Mouse (Mus musculus): ENCODE results near the gene Prkch. TPM values are rescaled to one million over a fixed set of nuclear protein-coding genes. Genes with fewer than 3 reads are reported as not detected.

Gene Prkch
- polyA plus RNA-seq, 1 experiment from 2014 or later: 1.2 TPM

DNA sequence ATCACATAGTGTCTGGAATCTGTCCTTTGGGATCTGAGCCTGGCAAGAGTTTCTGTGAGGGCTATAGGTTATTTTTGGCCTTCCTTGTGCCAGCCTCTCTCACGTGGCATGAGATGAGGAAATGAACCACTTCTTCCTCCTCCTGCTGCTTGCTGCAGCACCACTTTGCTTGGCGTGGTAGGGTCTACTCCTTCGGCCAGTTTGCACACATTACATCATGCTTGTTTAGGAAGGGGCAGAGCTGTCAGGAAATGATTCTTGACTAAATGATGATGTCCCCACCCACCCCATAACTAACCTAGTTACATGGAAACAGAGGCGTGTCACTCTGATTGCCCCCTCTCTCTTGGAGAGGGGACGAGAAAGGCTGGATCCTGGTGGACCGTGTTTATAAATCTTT is 28.6 kb downstream of the Prkch start:
- Histone ChIP-seq H3K27ac (no peak overlapping the region), H3K9me3 (replicated peaks) (no peaks in the 10 kb centered on the region), H3K4me1 (replicated peaks) (peaks cover under 1% of the 10 kb centered on the region), H3K27me3 (no peaks in the 10 kb centered on the region), H3K4me2 (no peak overlapping the region), H3K36me3 (no peaks in the 10 kb centered on the region), H3K9ac (no peak overlapping the region), H3K4me3 (replicated peaks) (no peak overlapping the region)
- ATAC-seq (ENCODE audit: low read depth) (no peak), DNase-seq (no peak)
- WGBS (ENCODE audit: insufficient replicate concordance): 59% methylated on average over 6 of the region's 6 CpGs

DNA sequence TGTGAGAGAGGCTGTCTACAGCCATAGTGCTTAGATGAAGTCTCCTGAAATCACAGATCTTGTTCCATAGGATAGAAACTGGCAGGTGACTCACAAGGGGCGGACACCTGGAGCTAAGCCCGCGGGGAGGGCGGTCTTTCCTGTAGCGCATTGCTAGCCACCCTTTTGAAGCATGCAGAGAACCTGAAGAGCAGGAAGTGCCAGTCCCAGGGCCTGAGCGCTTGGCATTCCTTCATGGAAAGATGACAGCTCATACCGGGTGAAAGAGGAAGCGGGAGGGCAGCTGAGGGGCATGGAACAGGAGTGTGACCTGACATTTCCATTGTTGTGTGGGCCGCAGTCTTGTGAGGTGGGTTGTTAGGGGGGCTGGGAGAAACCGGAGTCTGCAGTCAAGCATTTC is 33.1 kb downstream of the Prkch start:
- no peak overlapping the region for H3K4me2 ChIP-seq
- 45% methylated on average over 10 of the region's 10 CpGs for WGBS (ENCODE audit: insufficient replicate concordance)
- no peak overlapping the region for H3K9ac ChIP-seq
- H3K27me3 ChIP-seq: no peaks in the 10 kb centered on the region
- no peak for DNase-seq
- no peak for ATAC-seq (ENCODE audit: low read depth)
- no peaks in the 10 kb centered on the region for H3K9me3 ChIP-seq (replicated peaks)
- no peak overlapping the region for H3K4me3 ChIP-seq (replicated peaks)
- no peak overlapping the region for H3K27ac ChIP-seq
- H3K4me1 ChIP-seq (replicated peaks): no peaks in the 10 kb centered on the region
- no peaks in the 10 kb centered on the region for H3K36me3 ChIP-seq

DNA sequence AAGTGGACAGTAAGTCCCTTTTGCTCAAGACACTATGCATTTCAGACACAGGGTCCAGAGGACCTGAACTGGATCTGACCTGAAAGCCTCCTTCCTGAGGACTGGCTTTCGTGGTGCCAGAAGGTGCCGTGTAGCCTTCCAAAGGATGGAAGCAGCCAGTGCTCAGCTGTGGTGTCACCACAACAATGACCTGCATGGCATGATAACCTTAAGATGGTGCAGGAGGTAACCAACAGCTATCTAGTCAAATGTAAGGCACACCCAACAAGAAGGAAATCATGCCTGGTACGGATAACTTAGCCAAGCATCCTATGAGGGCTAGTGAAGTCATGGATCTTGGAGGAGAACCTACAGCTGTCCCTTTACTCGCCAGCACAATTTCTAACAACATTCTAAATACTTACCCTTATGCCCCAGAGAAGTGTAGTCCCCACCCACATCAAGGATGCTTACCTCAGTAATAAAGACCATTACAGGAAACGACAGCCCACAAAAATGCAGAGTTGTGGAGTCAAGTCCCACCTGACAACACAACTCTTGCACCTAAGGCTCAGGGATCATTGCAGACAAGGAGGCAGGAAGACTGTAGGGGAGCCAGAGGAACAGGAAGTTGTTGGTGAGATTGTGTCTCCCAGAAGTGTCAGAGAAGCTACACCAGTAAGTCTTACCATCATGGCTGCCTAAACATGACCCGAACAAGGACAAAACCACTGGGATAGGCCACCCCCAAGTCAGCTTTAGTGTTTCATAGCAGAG is 40.9 kb downstream of the Prkch start:
- 59% methylated on average over 6 of the region's 6 CpGs for WGBS (ENCODE audit: insufficient replicate concordance)
- no peak overlapping the region for H3K9ac ChIP-seq
- no peak for DNase-seq
- ATAC-seq (ENCODE audit: low read depth): no peak
- no peaks in the 10 kb centered on the region for H3K27me3 ChIP-seq
- no peaks in the 10 kb centered on the region for H3K9me3 ChIP-seq (replicated peaks)
- no peak overlapping the region for H3K4me2 ChIP-seq
- no peaks in the 10 kb centered on the region for H3K4me1 ChIP-seq (replicated peaks)
- no peaks in the 10 kb centered on the region for H3K36me3 ChIP-seq
- no peak overlapping the region for H3K4me3 ChIP-seq (replicated peaks)
- H3K27ac ChIP-seq: no peak overlapping the region

DNA sequence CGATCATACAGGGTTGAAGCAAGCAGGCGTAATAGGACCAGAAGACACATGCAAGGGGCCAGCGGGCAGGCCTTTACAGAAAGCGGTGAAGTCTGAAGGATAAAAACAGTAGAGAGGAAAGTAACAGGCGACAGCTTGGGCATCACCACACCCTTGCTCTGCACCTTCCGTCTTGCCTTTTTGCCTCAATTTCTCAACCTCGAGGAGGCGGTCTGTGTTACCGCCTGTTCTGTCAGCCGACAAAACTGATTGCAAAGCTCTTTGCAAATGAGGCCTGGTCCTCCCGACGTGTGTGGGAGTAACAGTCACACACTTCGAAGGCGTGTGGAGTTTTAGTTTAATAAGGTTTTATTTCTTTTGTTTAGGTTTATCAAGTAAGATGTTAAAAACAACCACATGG is 43.3 kb downstream of the Prkch start:
- 70% methylated on average over 14 of the region's 14 CpGs for WGBS (ENCODE audit: insufficient replicate concordance)
- no peaks in the 10 kb centered on the region for H3K9me3 ChIP-seq (replicated peaks)
- no peak overlapping the region for H3K4me2 ChIP-seq
- H3K27me3 ChIP-seq: no peaks in the 10 kb centered on the region
- DNase-seq (no peak), ATAC-seq (ENCODE audit: low read depth) (no peak)
- no peaks in the 10 kb centered on the region; the same call in 1 of the 2 replicates for H3K4me1 ChIP-seq (replicated peaks)
- H3K4me3 ChIP-seq (replicated peaks): no peak overlapping the region
- H3K27ac ChIP-seq: no peak overlapping the region
- no peak overlapping the region for H3K9ac ChIP-seq
- no peaks in the 10 kb centered on the region for H3K36me3 ChIP-seq

DNA sequence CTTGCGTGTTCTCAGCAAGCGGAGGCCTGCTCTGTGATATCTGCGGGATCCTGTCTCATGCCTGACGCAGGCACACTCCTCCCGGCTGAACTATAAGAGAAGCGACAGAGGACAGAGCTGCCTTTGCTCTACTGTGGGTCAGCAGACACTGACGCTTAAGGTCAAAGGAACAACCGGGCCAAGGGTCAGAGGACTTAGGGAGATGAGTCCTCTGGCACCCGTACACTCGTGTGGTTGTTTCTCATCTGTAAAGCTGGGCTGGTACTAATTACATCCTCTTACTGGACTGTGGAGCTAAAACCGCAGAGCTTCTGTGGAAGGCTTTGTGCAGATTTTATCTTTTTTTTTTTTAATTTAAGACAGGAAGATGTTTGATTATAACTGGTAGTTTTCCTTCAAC is 46.0 kb downstream of the Prkch start:
- no peak for DNase-seq
- no peaks in the 10 kb centered on the region for H3K27me3 ChIP-seq
- no peaks in the 10 kb centered on the region for H3K9me3 ChIP-seq (replicated peaks)
- H3K4me2 ChIP-seq: no peak overlapping the region
- no peak for ATAC-seq (ENCODE audit: low read depth)
- no peaks in the 10 kb centered on the region; the same call in 1 of the 2 replicates for H3K4me1 ChIP-seq (replicated peaks)
- no peak overlapping the region for H3K27ac ChIP-seq
- 61% methylated on average over 11 of the region's 11 CpGs for WGBS (ENCODE audit: insufficient replicate concordance)
- H3K36me3 ChIP-seq: no peaks in the 10 kb centered on the region
- H3K9ac ChIP-seq: no peak overlapping the region
- no peak overlapping the region for H3K4me3 ChIP-seq (replicated peaks)

DNA sequence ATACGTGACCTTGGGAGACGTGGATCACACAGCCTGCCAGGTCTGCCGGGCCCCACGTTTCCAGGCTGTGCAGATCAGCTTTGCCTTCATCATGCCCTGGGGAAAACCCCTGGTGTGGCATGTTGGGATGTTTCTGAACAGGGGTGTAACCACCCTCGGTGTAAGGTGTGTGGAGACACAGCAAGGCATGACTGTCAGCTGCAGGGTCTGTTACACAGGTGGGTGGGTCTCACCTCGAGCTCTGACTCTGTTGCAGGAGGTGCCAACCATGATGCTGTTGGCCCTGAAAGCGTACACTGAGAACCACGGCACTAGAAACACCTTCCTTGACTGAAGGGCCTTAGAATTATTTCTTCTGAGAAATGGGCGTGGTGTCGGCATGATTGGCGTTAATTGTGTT is 46.6 kb downstream of the Prkch start:
- no peak overlapping the region for H3K27ac ChIP-seq
- WGBS (ENCODE audit: insufficient replicate concordance): 60% methylated on average over 11 of the region's 11 CpGs
- no peaks in the 10 kb centered on the region for H3K27me3 ChIP-seq
- H3K9ac ChIP-seq: no peak overlapping the region
- no peaks in the 10 kb centered on the region for H3K36me3 ChIP-seq
- ATAC-seq (ENCODE audit: low read depth) (no peak), DNase-seq (no peak)
- H3K4me2 ChIP-seq: no peak overlapping the region
- H3K4me1 ChIP-seq (replicated peaks): no peaks in the 10 kb centered on the region; the same call in 1 of the 2 replicates
- no peak overlapping the region for H3K4me3 ChIP-seq (replicated peaks)
- no peaks in the 10 kb centered on the region for H3K9me3 ChIP-seq (replicated peaks)

DNA sequence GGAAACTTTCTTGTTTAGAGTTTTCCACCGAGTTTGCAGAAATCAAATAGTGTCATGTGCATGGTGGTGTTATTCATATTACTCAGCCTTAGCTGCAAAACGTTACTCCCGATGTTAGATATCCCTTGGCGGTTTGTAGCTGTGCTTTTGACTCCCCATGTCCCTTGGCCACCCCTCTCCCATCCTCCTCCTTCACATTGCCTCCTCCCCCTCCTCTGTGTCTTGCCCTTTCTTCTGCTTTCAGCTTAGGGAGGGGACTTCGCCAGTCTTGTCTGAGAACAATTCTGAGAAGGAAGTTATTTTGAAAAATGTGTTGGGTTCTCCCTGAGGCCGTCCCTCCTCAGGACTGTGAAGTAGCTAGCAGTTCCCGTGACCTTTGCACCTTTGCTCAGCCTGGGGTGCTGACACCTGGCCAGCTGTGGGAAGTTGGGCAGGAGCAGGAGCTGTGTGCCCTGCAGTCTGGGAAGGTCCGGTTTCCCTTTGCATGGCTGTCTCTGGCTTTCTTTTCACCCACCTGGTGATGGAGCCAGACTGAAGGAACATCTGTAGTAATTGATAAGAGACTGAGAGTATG is 48.2 kb downstream of the Prkch start:
- Histone ChIP-seq H3K27me3 (no peaks in the 10 kb centered on the region), H3K9me3 (replicated peaks) (no peaks in the 10 kb centered on the region), H3K27ac (no peak overlapping the region), H3K4me2 (no peak overlapping the region), H3K4me1 (replicated peaks) (no peaks in the 10 kb centered on the region; the same call in 1 of the 2 replicates), H3K36me3 (no peaks in the 10 kb centered on the region), H3K4me3 (replicated peaks) (no peak overlapping the region), H3K9ac (no peak overlapping the region)
- ATAC-seq (ENCODE audit: low read depth) (no peak), DNase-seq (no peak)
- WGBS (ENCODE audit: insufficient replicate concordance): 6% methylated on average over 8 of the region's 8 CpGs

DNA sequence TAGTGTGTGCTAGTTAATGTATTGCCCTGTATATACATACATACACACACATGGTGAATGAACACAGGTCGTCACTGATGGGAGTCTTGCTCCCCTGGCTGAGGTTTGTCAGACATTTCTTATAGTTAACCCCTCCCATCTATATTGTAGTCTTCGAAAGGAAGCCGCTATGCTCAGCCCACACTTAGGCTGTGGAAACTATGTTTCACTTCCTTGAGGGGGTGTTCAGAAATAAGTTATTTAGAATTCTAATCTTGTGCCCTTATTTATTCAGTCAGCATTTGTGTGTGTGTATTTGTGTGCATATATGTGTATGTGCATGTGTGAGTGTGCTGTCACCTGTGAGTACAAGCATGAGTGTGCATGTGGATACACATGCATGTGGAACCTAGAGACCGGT is 49.1 kb downstream of the Prkch start:
- no peaks in the 10 kb centered on the region for H3K27me3 ChIP-seq
- H3K9ac ChIP-seq: no peak overlapping the region
- no peaks in the 10 kb centered on the region for H3K36me3 ChIP-seq
- H3K4me3 ChIP-seq (replicated peaks): no peak overlapping the region
- H3K4me2 ChIP-seq: no peak overlapping the region
- 70% methylated on average over 4 of the region's 4 CpGs for WGBS (ENCODE audit: insufficient replicate concordance)
- no peaks in the 10 kb centered on the region; the same call in 1 of the 2 replicates for H3K4me1 ChIP-seq (replicated peaks)
- DNase-seq (no peak), ATAC-seq (ENCODE audit: low read depth) (no peak)
- H3K9me3 ChIP-seq (replicated peaks): no peaks in the 10 kb centered on the region
- H3K27ac ChIP-seq: no peak overlapping the region

DNA sequence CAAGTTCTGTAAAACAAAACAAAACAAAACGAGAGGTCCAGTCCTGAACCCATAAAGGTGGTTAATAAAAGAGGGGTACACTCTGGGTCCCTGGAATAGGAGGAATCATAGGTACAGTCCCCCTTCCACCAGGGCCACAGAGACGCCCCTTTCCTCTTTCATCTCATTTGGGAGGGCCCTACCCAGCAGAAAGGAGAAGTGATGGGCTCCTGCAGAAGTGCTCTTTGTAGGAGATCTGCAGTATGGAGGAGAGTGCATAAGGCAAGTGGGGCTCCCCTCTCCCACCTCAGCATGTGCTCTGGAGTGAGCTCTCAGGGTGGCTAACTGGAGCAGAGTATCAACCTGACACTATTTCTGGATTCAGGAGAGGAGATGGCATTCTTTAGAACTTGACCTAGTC is 55.0 kb downstream of the Prkch start:
- no peak for ATAC-seq (ENCODE audit: low read depth)
- 32% methylated on average over 2 of the region's 2 CpGs for WGBS (ENCODE audit: insufficient replicate concordance)
- no peak overlapping the region for H3K4me3 ChIP-seq (replicated peaks)
- no peaks in the 10 kb centered on the region for H3K36me3 ChIP-seq
- no peak overlapping the region for H3K27ac ChIP-seq
- DNase-seq: no peak
- no peaks in the 10 kb centered on the region for H3K9me3 ChIP-seq (replicated peaks)
- H3K27me3 ChIP-seq: no peaks in the 10 kb centered on the region
- no peak overlapping the region for H3K4me2 ChIP-seq
- no peak overlapping the region for H3K9ac ChIP-seq
- H3K4me1 ChIP-seq (replicated peaks): no peaks in the 10 kb centered on the region

DNA sequence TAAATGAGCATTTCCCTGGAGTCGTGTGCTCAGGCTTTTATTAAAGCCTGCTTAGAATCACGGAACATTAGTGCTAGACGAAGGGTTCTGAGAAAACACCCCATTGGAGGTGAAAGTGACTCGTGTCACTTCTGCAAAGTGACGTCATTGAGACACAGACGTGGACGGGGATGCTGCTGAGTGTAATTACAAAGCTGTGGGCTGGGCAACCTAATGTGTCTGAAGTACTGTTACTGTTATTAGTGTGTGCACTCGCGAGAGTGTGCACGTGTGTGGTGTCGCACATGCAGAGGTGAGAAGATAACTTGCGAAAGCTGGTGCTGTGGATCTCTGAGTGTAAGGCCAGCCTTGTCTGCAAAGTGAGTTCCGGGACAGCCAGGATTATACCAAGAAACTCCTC is 56.6 kb downstream of the Prkch start:
- no peak overlapping the region for H3K27ac ChIP-seq
- no peaks in the 10 kb centered on the region for H3K27me3 ChIP-seq
- DNase-seq (no peak), ATAC-seq (ENCODE audit: low read depth) (no peak)
- 75% methylated on average over 13 of the region's 13 CpGs for WGBS (ENCODE audit: insufficient replicate concordance)
- H3K36me3 ChIP-seq: no peaks in the 10 kb centered on the region
- H3K9me3 ChIP-seq (replicated peaks): no peaks in the 10 kb centered on the region
- H3K4me2 ChIP-seq: no peak overlapping the region
- H3K4me3 ChIP-seq (replicated peaks): no peak overlapping the region
- H3K4me1 ChIP-seq (replicated peaks): no peaks in the 10 kb centered on the region
- no peak overlapping the region for H3K9ac ChIP-seq

DNA sequence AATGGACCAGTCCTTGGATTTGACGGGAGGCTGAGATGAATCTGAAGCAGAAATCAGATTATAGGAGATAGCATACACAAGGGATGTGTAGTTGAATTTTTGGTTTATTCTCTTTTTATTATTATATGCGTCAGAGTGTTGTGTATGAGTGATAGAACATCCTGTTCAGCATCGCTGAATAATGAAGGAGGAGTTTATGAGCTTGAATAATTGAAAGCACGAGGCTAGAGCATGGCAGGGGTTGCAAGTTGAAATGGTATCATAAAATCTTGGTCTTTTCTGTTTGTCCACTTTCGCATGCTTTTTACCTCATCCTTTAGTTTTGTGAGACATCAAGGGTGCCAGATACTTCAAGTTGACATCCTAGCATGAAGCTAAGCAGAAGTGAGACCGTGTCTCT is 60.6 kb downstream of the Prkch start:
- no peak overlapping the region for H3K4me3 ChIP-seq (replicated peaks)
- no peak for ATAC-seq (ENCODE audit: low read depth)
- no peaks in the 10 kb centered on the region for H3K4me1 ChIP-seq (replicated peaks)
- H3K4me2 ChIP-seq: no peak overlapping the region
- no peaks in the 10 kb centered on the region for H3K9me3 ChIP-seq (replicated peaks)
- no peak overlapping the region for H3K9ac ChIP-seq
- H3K36me3 ChIP-seq: no peaks in the 10 kb centered on the region
- no peaks in the 10 kb centered on the region for H3K27me3 ChIP-seq
- DNase-seq: no peak
- 62% methylated on average over 6 of the region's 6 CpGs for WGBS (ENCODE audit: insufficient replicate concordance)
- no peak overlapping the region for H3K27ac ChIP-seq

DNA sequence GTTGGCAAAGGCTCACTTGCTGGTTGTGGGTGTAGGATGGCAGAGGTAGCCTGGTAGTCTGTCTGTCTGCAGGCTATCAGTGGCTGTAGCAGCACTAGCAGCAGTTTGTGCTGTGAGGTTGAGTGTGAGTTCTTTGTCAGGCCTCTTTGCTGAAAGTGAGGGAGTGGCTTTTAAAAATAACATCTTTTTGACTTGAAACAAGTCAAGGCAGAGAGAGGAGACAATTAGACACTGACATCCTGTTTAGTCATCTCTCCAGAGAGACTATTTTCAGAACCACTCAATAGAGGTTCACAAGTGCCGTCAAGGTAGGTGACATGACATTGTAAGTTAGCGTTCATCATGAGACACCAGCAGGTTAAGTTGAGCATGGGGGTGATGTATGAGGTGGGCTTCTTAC is 63.1 kb downstream of the Prkch start:
- ATAC-seq (ENCODE audit: low read depth) (no peak), DNase-seq (no peak)
- Histone ChIP-seq H3K9ac (no peak overlapping the region), H3K27ac (no peak overlapping the region), H3K4me1 (replicated peaks) (no peaks in the 10 kb centered on the region), H3K27me3 (no peaks in the 10 kb centered on the region), H3K36me3 (no peaks in the 10 kb centered on the region), H3K9me3 (replicated peaks) (no peaks in the 10 kb centered on the region), H3K4me2 (no peak overlapping the region), H3K4me3 (replicated peaks) (no peak overlapping the region)
- WGBS (ENCODE audit: insufficient replicate concordance): 64% methylated on average over 2 of the region's 2 CpGs
